Mouse (Mus musculus): ENCODE results near the gene Hcfc2.

The Hcfc2 gene

DNA sequence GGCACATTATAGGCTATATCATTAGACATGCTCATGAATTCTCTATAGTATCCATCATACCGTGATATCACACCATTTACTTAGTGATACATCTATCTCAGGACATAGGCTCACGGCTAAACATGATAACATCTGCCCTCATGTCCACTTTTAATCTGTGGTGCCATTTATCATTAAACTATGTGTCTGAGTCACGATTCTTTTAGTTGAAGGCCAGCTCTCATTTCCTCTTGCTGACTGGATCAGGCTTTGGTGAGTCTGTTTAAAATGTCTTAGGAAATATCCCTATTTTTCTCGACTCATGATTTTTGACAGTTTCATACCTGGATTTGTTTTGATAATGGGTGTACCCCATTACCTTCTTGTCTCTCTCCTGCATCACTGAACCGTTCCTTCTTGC, at the start of gene Hcfc2:
Gene Hcfc2 (plus strand): TSS at position 205 of the 400 bp plus-strand sequence.
- no peak for DNase-seq (ENCODE audit: low spot score in 2 of 2)

DNA sequence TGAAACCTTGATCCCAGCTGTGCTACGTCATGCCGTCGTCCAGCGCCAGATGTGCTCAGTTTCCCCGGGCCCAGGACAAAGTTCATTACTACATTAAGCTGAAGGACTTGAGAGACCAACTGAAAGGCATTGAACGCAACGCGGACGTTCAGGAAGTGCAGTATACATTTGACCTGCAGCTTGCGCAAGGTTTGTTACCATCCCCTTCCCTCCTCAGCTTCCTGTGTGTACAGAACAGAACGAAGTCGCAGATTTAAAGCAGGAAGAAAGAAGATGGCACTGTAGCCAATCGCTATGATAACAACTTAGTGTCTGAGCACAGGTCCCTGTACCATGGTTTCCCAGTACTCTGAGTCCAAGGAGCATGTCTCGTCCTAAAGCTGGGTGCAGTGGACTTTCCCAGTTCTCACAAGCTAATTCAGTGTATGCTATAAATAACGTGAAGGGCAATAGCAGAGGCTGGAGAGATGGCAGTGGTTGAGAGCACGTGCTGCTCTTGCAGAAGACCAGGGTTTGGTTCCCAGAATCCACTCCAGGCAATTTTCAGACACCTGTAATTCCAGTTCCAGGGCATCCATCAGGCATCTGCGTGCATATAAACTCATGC, 48.7 kb upstream of the Hcfc2 start:
- DNase-seq (ENCODE audit: low spot score in 2 of 2): no peak

DNA sequence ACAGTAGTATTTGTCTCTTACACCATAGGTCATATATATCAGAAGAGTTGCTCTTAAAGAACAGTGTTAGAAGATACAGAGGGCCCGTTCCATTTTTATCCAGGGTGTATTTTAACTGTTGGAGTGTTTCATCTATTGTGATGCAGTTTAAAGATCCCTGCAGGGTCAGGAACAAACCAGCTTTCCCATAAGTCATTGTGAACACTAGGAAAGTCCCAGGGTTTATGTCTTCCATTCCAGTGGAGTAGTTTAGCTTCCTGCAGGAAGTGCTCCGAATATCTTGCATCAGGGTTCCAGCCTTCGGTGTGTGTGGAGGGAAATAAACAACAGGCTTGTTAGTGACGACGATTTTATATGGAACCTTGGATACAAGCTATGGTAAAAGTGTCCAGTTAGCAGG, 44.7 kb upstream of the Hcfc2 start:
- no peak for DNase-seq (ENCODE audit: low spot score in 2 of 2)

DNA sequence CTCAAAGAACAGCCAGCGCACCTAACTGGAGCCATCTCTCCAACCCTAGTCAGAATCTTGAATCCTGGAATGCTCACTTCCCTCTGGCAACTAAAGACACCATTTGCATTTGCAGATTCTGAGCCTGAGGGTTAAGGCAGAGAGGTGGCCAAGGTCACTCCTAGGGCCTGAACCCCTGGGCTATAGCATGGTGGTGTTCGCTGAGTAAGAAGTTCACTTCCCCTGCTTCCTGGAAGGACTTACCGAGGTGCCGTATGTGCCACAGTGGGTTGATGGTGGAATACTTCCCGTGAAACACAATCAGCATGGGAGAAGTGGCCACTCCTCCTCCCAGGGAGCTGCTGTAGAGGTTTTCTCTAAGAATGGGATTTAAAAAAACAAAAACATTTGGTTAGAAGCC, 43.3 kb upstream of the Hcfc2 start:
- DNase-seq (ENCODE audit: low spot score in 2 of 2): no peak

DNA sequence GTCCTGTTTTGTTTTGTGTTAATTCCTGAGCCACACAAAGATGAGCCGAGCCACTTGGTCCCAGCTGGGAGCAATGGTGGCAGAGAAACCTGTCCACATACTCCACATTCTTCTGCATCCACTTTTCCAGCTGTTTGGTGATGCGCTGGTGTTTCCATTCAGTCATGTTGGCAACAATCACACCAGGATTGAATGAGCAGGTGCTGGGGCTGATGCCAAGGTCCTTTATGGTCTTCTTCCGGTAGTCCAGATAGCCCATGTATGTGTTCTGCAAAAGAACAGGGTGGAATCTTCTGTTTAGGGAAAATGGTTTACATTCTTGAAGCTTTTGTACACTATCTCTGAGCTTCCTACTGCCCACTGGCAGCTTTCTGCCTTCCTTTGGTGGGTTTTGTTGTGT, 41.4 kb upstream of the Hcfc2 start:
- no peak for DNase-seq (ENCODE audit: low spot score in 2 of 2)

DNA sequence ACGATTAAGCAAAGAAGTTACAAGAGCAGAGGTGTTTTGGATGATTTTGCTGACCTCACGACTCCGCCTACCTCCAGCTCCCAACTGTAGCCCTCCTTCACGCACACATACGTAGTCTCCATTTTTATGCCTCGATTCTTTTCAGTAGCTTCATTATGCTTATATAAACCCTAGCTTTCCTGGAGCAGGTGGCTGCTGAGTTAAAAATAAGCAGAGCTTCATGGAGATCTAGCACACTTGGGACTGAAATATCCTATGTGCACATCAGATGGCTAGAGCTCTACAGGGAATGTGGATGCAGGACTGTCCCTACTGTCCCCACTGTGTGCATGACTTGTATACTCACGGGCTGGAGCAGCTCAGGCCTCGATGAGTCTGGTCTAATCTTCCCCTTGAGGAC, 34.1 kb upstream of the Hcfc2 start:
- peak in 1 of 2 experiments; percentile 8 for DNase-seq (ENCODE audit: low spot score in 2 of 2)

GRCm38 (mm10) chr10:82662267-82662990, 33.5 kb upstream of the Hcfc2 start:
- DNase-seq (ENCODE audit: low spot score in 2 of 2): peak; percentile 51 to 60

GRCm38 (mm10) chr10:82663289-82663688, 32.7 kb upstream of the Hcfc2 start:
- DNase-seq (ENCODE audit: low spot score in 2 of 2): no peak

GRCm38 (mm10) chr10:82665951-82666350, 30.0 kb upstream of the Hcfc2 start:
- DNase-seq (ENCODE audit: low spot score in 2 of 2): no peak

GRCm38 (mm10) chr10:82666436-82667234, 29.3 kb upstream of the Hcfc2 start:
- DNase-seq (ENCODE audit: low spot score in 2 of 2): peak; percentile 77 to 87

DNA sequence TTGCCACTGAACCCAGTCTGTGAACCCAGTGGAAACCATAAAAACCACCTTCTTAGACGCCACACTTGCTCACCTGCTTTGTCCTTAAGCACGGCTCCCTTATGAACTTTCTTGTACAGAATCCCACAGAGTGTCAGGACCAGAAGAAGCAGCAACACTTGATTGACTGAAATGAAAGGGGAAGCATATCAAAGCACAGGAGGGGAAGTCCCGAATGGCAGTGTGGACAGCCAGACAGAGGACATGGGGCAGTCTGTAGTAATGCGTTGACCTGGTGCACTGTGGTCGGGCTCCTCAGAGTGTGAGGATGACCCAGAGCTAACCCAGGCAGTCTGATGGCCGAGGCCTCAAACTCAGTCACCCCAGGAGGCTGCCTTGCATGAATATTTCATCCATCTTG, 25.8 kb upstream of the Hcfc2 start:
- no peak for DNase-seq (ENCODE audit: low spot score in 2 of 2)

- no peak for DNase-seq (ENCODE audit: low spot score in 2 of 2)
These were observed 19.0 kb upstream of the Hcfc2 start for GRCm38 (mm10) chr10:82676949-82677348.

DNA sequence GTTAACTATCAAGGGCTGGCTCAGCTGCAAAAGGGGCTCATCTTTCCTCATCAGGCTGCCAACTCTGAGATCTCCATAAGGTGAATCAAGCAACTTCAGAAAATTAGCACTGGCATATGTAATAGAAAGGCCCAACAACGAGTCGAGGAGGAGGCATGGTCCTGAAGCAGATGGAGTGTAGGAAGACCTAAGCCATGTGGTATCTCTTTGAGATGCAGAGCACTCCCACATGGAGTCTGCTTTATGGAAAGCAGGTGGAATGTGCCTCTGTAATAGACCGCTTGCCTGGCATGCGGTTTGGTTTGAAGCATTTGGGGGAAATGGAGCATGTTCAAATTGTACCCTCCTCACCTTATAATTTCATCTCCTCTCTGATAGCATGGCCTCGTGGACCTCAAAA, 15.2 kb upstream of the Hcfc2 start:
- no peak for DNase-seq (ENCODE audit: low spot score in 2 of 2)

GRCm38 (mm10) chr10:82681639-82682038, 14.3 kb upstream of the Hcfc2 start:
- no peak for DNase-seq (ENCODE audit: low spot score in 2 of 2)

DNA sequence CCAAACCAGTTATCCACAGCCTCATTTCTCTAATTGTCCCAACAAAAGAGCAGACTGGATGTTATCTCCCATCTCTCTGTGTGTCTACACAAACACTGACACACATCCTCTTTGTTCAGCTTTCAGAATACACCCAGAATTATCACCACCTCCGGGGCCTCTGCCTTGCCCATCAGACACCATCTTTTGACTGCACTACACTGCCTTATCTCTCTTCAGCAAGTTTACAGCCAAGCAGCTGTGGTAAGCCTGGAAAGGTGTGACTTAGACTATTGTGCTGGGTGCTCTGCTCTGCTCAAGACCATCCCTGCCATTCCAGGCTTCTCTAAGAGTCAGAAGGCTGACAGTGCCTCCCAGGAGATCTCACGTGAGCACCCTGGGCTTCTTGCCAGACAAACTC, 10.5 kb upstream of the Hcfc2 start:
- no peak for DNase-seq (ENCODE audit: low spot score in 2 of 2)

DNA sequence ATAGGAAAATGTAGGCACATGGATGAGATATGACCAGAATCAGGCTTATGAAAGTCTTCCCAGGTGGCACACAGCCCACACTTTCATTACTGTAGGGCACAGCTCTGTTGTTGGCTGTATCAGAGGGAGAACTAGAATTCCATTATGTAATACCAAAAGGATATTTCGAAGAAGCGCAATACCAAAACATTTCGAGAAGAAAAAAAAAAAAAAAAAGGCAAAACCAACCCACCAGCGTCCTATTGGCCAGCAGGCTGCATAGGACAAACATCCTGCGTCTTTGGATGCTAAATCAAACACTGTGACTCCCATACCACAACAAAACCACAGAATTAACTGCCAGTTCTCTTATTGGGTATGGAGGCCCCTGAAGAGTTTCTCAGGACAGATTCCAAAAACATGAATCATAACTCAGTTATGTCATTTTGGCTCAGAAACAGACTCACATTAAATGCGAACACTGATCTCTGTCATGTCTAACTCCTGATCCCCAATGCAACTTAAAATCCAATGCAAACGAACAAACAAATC, 6.2 kb upstream of the Hcfc2 start:
- no peak for DNase-seq (ENCODE audit: low spot score in 2 of 2)

- DNase-seq (ENCODE audit: low spot score in 2 of 2): no peak
These were observed 5.5 kb upstream of the Hcfc2 start, which contains the start of gene Glt8d2 for GRCm38 (mm10) chr10:82690494-82690893. Gene Glt8d2, minus strand, starts transcription at chr10:82690650.

DNA sequence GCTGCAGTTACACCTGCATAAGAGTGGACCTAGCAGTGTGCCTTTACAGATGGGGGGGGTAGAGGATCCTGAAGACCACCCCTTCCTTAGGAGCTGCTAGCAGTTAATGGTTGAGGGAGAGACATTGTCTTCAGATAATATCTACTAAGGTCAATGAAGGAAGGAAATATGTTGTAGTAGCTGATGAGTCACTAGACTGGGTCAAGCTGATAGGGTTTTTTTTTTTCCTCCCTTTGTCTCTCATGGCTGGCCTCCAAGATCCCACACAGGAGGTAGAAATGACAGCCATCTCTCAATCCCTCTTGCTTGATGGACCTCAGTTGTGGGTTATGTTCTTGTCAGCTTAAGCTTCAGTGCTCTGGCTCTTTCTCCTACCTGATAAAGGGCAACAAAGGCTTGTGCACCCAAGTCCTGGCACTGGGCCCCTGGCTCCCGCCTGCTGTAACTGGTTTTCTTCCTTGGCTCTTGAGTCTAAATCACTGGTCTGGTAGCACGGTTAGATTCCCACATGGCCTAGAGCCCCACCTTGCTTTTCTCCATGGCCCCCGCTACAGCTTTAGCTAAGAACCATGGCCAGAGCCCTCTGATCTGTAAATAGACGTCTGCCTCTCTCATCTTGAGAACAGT, 606 bp downstream of the Hcfc2 start:
- DNase-seq (ENCODE audit: low spot score in 2 of 2): no peak

- DNase-seq (ENCODE audit: low spot score in 2 of 2): no peak
These were observed 1.4 kb downstream of the Hcfc2 start for GRCm38 (mm10) chr10:82697305-82697898.

GRCm38 (mm10) chr10:82698712-82699261, 2.8 kb downstream of the Hcfc2 start:
- peak; percentile 87 to 88 for DNase-seq (ENCODE audit: low spot score in 2 of 2)

GRCm38 (mm10) chr10:82699296-82699941, 3.5 kb downstream of the Hcfc2 start:
- peak; percentile 26 to 32 for DNase-seq (ENCODE audit: low spot score in 2 of 2)

All from thymus, postnatal 10 days (tissue).